12 mouse cellular contexts compared by ENCODE assay signal in genomic region chr6:16487015-16487630, GRCm38 (mm10).
DNase-seq lines count a peak whose midpoint lies in the region; ATAC-seq and TF ChIP-seq lines count a peak whose summit lies in the region.
"Had no signal": no experiment of that assay in that cellular context is flagged by ENCODE, and none has a peak within 500 bp of the region (broad histone marks: within the 10 kb centered on the region; RNA-seq: fewer than 3 reads in every experiment).

No protein-coding gene starts in this region.

- no peaks in the 10 kb centered on the region for H3K27me3 ChIP-seq in kidney, postnatal 0 days (ENCODE audit: insufficient read depth, low read length)
- no peaks in the 10 kb centered on the region for H3K27me3 ChIP-seq in limb, embryonic 14.5 days (ENCODE audit: control insufficient read depth, insufficient read depth, low read length)
- H3K27me3 ChIP-seq in kidney, adult 2 months (replicated peaks; ENCODE audit: control insufficient read depth, insufficient read depth, low read length): no peaks in the 10 kb centered on the region
- H3K27me3 ChIP-seq: embryonic facial prominence, embryonic 12.5 days; heart, embryonic 12.5 days; megakaryocyte, embryonic 14.5 days had no signal

- no peak for TF ChIP-seq CTCF in kidney, postnatal 0 days (IDR thresholded peaks at IDR 0.05; ENCODE audit: low read depth)
- TF ChIP-seq CTCF in kidney, adult 2 months (conservative IDR thresholded peaks at IDR 0.05; ENCODE audit: insufficient read depth, insufficient read length, low read depth, low read length): no peak

- no peak overlapping the region for H3K4me3 ChIP-seq in kidney, postnatal 0 days (replicated peaks; ENCODE audit: low read depth, low read length)
- H3K4me3 ChIP-seq in limb, embryonic 14.5 days (replicated peaks; ENCODE audit: low read length): no peak overlapping the region
- H3K4me3 ChIP-seq in kidney, adult 2 months (ENCODE audit: insufficient read depth, low read depth, low read length): no peak overlapping the region
- H3K4me3 ChIP-seq: embryonic facial prominence, embryonic 12.5 days; heart, embryonic 12.5 days; megakaryocyte, embryonic 14.5 days had no signal

- 77% methylated on average over 8 of the region's 8 CpGs for WGBS in kidney, postnatal 0 days
- 58% methylated on average over 8 of the region's 8 CpGs for WGBS in limb, embryonic 14.5 days
- WGBS in kidney, adult 2 months: 80% methylated on average over 8 of the region's 8 CpGs

- peak; percentile 7 for DNase-seq in kidney, postnatal 0 days (ENCODE audit: low spot score)
- no peak for DNase-seq in kidney, postnatal 10 days
- peak; percentile 3 for DNase-seq in cerebellum, adult 8-10 months
- peak; percentile 42 for DNase-seq in layer of hippocampus, adult 11-12 months (ENCODE audit: low spot score)
- DNase-seq in limb, embryonic 14.5 days (ENCODE audit: low spot score): peak; percentile 42
- DNase-seq in embryo, embryonic 9.5 days (ENCODE audit: extremely low spot score): no peak
- DNase-seq in gastrocnemius, postnatal 10 days: no peak
- DNase-seq in kidney, adult 2 months: no peak
- DNase-seq: kidney, postnatal 25 days had no signal

- H3K9ac ChIP-seq in kidney, postnatal 0 days (ENCODE audit: low read depth, low read length): no peak overlapping the region
- no peak overlapping the region for H3K9ac ChIP-seq in limb, embryonic 14.5 days (ENCODE audit: low read depth, low read length, severe bottlenecking)
- H3K9ac ChIP-seq: embryonic facial prominence, embryonic 12.5 days; heart, embryonic 12.5 days had no signal

- no peak for ATAC-seq in kidney, postnatal 0 days (replicated peaks; ENCODE audit: low FRiP score, low read depth)
- ATAC-seq in limb, embryonic 14.5 days (ENCODE audit: low FRiP score, low read depth): no peak

- H3K4me1 ChIP-seq in kidney, postnatal 0 days (replicated peaks; ENCODE audit: insufficient read depth, low read length): no peaks in the 10 kb centered on the region
- H3K4me1 ChIP-seq in limb, embryonic 14.5 days (ENCODE audit: control insufficient read depth, insufficient read depth, low read length): peaks cover under 1% of the 10 kb centered on the region; the same call in 1 of the 2 replicates
- H3K4me1 ChIP-seq in kidney, adult 2 months (ENCODE audit: control insufficient read depth, insufficient read depth, low read length): no peaks in the 10 kb centered on the region
- H3K4me1 ChIP-seq: embryonic facial prominence, embryonic 12.5 days; heart, embryonic 12.5 days; megakaryocyte, embryonic 14.5 days had no signal

- H3K27ac ChIP-seq in kidney, postnatal 0 days: no peak overlapping the region
- H3K27ac ChIP-seq in limb, embryonic 14.5 days (replicated peaks; ENCODE audit: low read depth, low read length): peak overlapping the region; percentile 48; the same call in 1 of the 2 replicates
- H3K27ac ChIP-seq in kidney, adult 2 months (ENCODE audit: insufficient read depth, low read depth, low read length): no peak overlapping the region
- H3K27ac ChIP-seq: embryonic facial prominence, embryonic 12.5 days had no signal

- no peak overlapping the region for H3K4me2 ChIP-seq in kidney, postnatal 0 days (ENCODE audit: low read length)
- no peak overlapping the region for H3K4me2 ChIP-seq in limb, embryonic 14.5 days (replicated peaks; ENCODE audit: low read depth, low read length, severe bottlenecking)
- H3K4me2 ChIP-seq: embryonic facial prominence, embryonic 12.5 days; heart, embryonic 12.5 days had no signal

- no peaks in the 10 kb centered on the region for H3K36me3 ChIP-seq in kidney, postnatal 0 days (ENCODE audit: insufficient read depth, low read length)
- H3K36me3 ChIP-seq in limb, embryonic 14.5 days (ENCODE audit: control insufficient read depth, insufficient read depth, low read length): no peaks in the 10 kb centered on the region
- no peaks in the 10 kb centered on the region for H3K36me3 ChIP-seq in kidney, adult 2 months (ENCODE audit: control insufficient read depth, insufficient read depth, low read length)
- H3K36me3 ChIP-seq: embryonic facial prominence, embryonic 12.5 days; heart, embryonic 12.5 days had no signal

- TF ChIP-seq POLR2A in limb, embryonic 14.5 days (IDR thresholded peaks at IDR 0.05; ENCODE audit: borderline replicate concordance, extremely low read depth, insufficient read depth, insufficient read length): no peak
- no peak for TF ChIP-seq POLR2A in kidney, adult 2 months (IDR thresholded peaks at IDR 0.05; ENCODE audit: low read depth, low read length)

- H3K9me3 ChIP-seq in kidney, postnatal 0 days (replicated peaks; ENCODE audit: low read length): no peaks in the 10 kb centered on the region
- H3K9me3 ChIP-seq in limb, embryonic 14.5 days (ENCODE audit: control insufficient read depth, low read length): no peaks in the 10 kb centered on the region
- H3K9me3 ChIP-seq: embryonic facial prominence, embryonic 12.5 days; heart, embryonic 12.5 days; megakaryocyte, embryonic 14.5 days had no signal

Comparison
In these comparisons a context has a peak if more than half of its experiments do, and no peak if none do; other contexts are left out.
1. DNase-seq: peak in kidney, postnatal 0 days (single experiment), cerebellum, adult 8-10 months (single experiment), layer of hippocampus, adult 11-12 months (single experiment) and limb, embryonic 14.5 days (single experiment); none in kidney, postnatal 10 days (single experiment), embryo, embryonic 9.5 days (single experiment), gastrocnemius, postnatal 10 days (single experiment) and kidney, adult 2 months (single experiment).